Mouse (Mus musculus) heart, postnatal 0 days (tissue): ENCODE measurements around the gene Hivep3. TPM values are rescaled to one million over a fixed set of nuclear protein-coding genes. Genes with fewer than 3 reads are reported as not detected.

ENCODE experiments used
- ATAC-seq: fragments of 200-750 bp; cut with Nextera tagmentation; 2 replicates; pipeline ENCODE4 v1.8.0; 2017; ENCODE audit warnings: low read depth, moderate number of reproducible peaks, moderate library complexity; ENCODE audit not compliant: insufficient read depth
- DNase-seq: peaks from one replicate; pipeline ENCODE4 v3.0.0-alpha.2; 2016; ENCODE audit warnings: low spot score
- H3K27ac ChIP-seq: fragments of 300-500 bp; sonication (generic); 2 replicates; pipeline ENCODE4 v1.5.1; 2014; ENCODE audit warnings: low read depth, mild to moderate bottlenecking
- H3K27me3 ChIP-seq: fragments of 300-500 bp; sonication (generic); 2 replicates; pipeline ENCODE4 v1.6.1; 2014; ENCODE audit warnings: low read length, mixed read lengths; ENCODE audit not compliant: control insufficient read depth, insufficient read depth
- H3K36me3 ChIP-seq: fragments of 300-500 bp; sonication (generic); replicated peaks from 2 replicates; pipeline ENCODE4 v1.6.1; 2014; ENCODE audit warnings: low read length, mixed read lengths; ENCODE audit not compliant: control insufficient read depth, insufficient read depth
- H3K4me1 ChIP-seq: fragments of 300-500 bp; sonication (generic); 2 replicates; pipeline ENCODE4 v1.6.1; 2014; ENCODE audit warnings: antibody characterized with exemption; ENCODE audit not compliant: control insufficient read depth, insufficient read depth
- H3K4me2 ChIP-seq: fragments of 300-500 bp; sonication (generic); 2 replicates; pipeline ENCODE4 v1.6.1; 2014; ENCODE audit warnings: low read depth, mild to moderate bottlenecking, low read length, moderate library complexity
- H3K4me3 ChIP-seq: fragments of 300-500 bp; sonication (generic); 2 replicates; pipeline ENCODE4 v1.5.1; 2014; ENCODE audit warnings: low read depth, low read length
- H3K9ac ChIP-seq: fragments of 300-500 bp; sonication (generic); replicated peaks from 2 replicates; pipeline ENCODE4 v1.6.1; 2014; ENCODE audit warnings: low read depth, low read length, mixed read lengths
- H3K9me3 ChIP-seq: fragments of 300-500 bp; sonication (generic); replicated peaks from 2 replicates; pipeline ENCODE4 v1.6.1; 2016; ENCODE audit warnings: low read length; ENCODE audit not compliant: control insufficient read depth
- CTCF ChIP-seq: IDR thresholded peaks from 2 replicates; pipeline ENCODE4 v1.5.1; 2016; ENCODE audit warnings: antibody characterized with exemption, control low read depth, low read depth
- EP300 ChIP-seq: IDR thresholded peaks from 2 replicates; pipeline ENCODE4 v1.6.1; 2016; ENCODE audit warnings: antibody characterized with exemption, low read depth
- WGBS: fragments of 180-500 bp; shearing (Covaris S2); extraction: QIAGEN DNeasy Blood & Tissue Kit; methylation state at CpG from one replicate; pipeline ENCODE4 v1.1.7; 2014; 5-methylcytosine and 5-hydroxymethylcytosine counted together
- polyA plus RNA-seq: library from polyadenylated mRNA; unstranded; fragments of >200 nt; fragmentation: Nextera tagmentation; extraction: Ambion mirVana; gene quantifications from 2 replicates; pipeline ENCODE4 v1.2.1, GENCODE M21; 2015
- total RNA-seq: library from RNA; depleted of rRNA; stranded (reverse); fragments of >200 nt; gene quantifications from 2 replicates; pipeline ENCODE4 v1.2.3, GENCODE M21; 2014; ENCODE audit warnings: low replicate concordance

The Hivep3 gene
- total and polyA plus RNA-seq, 2 experiments from 2014 or later = 5.8 to 10.4 TPM

DNA sequence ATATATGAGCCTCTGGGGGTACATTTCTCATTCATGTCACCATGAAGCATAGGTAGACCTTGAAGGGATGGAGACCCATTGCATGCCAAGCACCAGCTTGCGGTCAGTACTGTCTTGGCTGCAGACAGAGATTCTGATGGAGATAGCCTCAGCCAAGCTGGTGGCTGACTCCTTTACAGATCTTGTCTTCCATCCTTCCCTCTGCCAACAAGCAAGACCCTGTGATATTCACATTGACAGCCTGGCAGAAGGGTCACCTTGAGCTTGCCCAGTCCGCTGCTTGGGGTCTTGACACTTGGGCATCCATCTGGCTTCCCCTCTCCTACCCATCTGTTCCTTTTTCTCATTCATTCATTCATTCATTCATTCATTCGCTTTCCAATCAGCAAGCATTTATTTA, 133.5 kb downstream of the Hivep3 start:
- H3K27ac ChIP-seq = no peak overlapping the region
- H3K4me1 ChIP-seq = 0 out of 2 replicates have a peak, but pooled peaks cover 6% of the 10 kb centered on the region
- TF ChIP-seq EP300 = no peak
- no peak for TF ChIP-seq CTCF
- H3K9ac ChIP-seq = no peak overlapping the region
- H3K4me2 ChIP-seq = no peak overlapping the region
- WGBS = 86% methylated on average over 3 of the region's 3 CpGs
- H3K36me3 ChIP-seq = no peaks in the 10 kb centered on the region
- H3K27me3 ChIP-seq = no peaks in the 10 kb centered on the region
- no peaks in the 10 kb centered on the region for H3K9me3 ChIP-seq
- ATAC-seq (no peak), DNase-seq (no peak)
- no peak overlapping the region for H3K4me3 ChIP-seq

DNA sequence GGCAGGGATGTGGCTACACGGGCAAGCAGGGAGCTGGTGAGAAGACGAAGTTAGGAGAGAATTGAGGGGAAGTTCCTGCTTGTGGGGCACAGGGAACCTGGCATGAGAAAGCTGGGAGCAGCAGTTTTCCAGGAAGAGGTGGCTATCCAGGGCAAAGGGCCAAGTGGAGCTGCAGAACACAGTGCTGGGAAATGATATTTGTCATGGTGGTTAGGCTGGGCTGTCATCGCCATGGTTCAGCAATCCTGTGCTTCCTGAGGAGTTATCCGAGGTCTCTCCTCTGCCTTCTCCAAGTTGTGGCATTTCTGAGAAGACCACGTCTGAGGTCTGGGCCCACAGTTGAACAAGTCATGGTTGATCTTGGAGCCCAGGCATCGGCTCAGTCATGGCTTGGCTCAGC, 136.8 kb downstream of the Hivep3 start:
- ATAC-seq = no peak
- 0 out of 2 replicates have a peak, but pooled peaks cover 6% of the 10 kb centered on the region for H3K4me1 ChIP-seq
- H3K27ac ChIP-seq = no peak overlapping the region
- DNase-seq = no peak
- no peaks in the 10 kb centered on the region for H3K27me3 ChIP-seq
- 56% methylated on average over 6 of the region's 6 CpGs for WGBS
- no peaks in the 10 kb centered on the region for H3K9me3 ChIP-seq
- H3K9ac ChIP-seq = no peak overlapping the region
- TF ChIP-seq CTCF = no peak
- TF ChIP-seq EP300 = no peak
- no peak overlapping the region for H3K4me2 ChIP-seq
- H3K36me3 ChIP-seq = no peaks in the 10 kb centered on the region
- no peak overlapping the region for H3K4me3 ChIP-seq

- no peak overlapping the region for H3K4me3 ChIP-seq
- H3K9ac ChIP-seq = no peak overlapping the region
- 0 out of 2 replicates have a peak, but pooled peaks cover 6% of the 10 kb centered on the region for H3K4me1 ChIP-seq
- DNase-seq (no peak), ATAC-seq (no peak)
- H3K27ac ChIP-seq = no peak overlapping the region
- H3K36me3 ChIP-seq = no peaks in the 10 kb centered on the region
- TF ChIP-seq EP300 = no peak
- no peak for TF ChIP-seq CTCF
- 90% methylated on average over 2 of the region's 2 CpGs for WGBS
- H3K4me2 ChIP-seq = no peak overlapping the region
- no peaks in the 10 kb centered on the region for H3K9me3 ChIP-seq
- H3K27me3 ChIP-seq = no peaks in the 10 kb centered on the region
Measured at GRCm38 (mm10) chr4:119871441-119871840, 137.9 kb downstream of the Hivep3 start.

DNA sequence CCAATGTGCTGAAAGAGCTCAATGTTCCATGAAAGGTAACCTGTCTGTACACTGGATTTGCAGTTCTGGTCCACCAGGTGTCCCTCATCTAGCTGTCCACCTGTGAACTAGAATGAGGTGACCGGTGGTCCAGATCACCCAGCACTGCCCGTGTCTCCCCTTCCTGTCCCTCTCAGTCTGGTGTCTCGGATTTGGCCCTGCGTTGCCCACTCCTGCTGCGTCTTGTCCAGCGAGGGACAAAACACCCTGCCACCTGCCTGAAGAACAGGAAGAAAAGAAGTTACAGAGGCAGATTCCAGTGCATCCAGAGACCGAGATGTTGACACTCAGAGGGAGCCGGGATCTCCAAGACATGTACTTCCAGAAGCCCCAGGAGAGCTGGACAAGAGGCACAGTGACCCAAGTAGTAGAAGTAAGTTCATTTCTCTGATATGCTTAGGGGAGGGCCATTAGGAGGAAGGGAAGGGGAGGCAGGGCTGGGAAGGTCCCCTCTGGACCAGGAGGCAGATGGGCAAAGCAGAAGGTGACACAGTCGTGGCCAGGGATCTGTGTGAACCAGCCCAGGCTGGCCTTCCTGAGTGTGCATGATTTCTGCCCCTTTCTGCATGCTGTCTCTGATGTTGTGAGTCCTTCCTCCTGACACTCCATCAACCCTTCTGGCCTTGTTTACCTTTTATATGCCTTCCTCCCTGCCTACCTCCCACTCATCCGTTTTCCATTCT, 138.4 kb downstream of the Hivep3 start:
- WGBS = 83% methylated on average over 10 of the region's 10 CpGs
- H3K9me3 ChIP-seq = no peaks in the 10 kb centered on the region

GRCm38 (mm10) chr4:119873935-119874334, 140.4 kb downstream of the Hivep3 start:
- 0 out of 2 replicates have a peak, but pooled peaks cover 6% of the 10 kb centered on the region for H3K4me1 ChIP-seq
- no peaks in the 10 kb centered on the region for H3K27me3 ChIP-seq
- DNase-seq (no peak), ATAC-seq (no peak)
- H3K9me3 ChIP-seq = no peaks in the 10 kb centered on the region
- TF ChIP-seq EP300 = no peak
- TF ChIP-seq CTCF = no peak
- no peak overlapping the region for H3K27ac ChIP-seq
- H3K36me3 ChIP-seq = no peaks in the 10 kb centered on the region
- no peak overlapping the region for H3K9ac ChIP-seq
- WGBS = 76% methylated on average over 6 of the region's 6 CpGs
- no peak overlapping the region for H3K4me3 ChIP-seq
- no peak overlapping the region for H3K4me2 ChIP-seq

More for the DNA sequence above, 138.4 kb downstream of the Hivep3 start:
- Histone ChIP-seq H3K4me2 (no peak overlapping the region), H3K27ac (no peak overlapping the region), H3K9ac (no peak overlapping the region), H3K4me1 (0 out of 2 replicates have a peak, but pooled peaks cover 6% of the 10 kb centered on the region), H3K36me3 (no peaks in the 10 kb centered on the region), H3K4me3 (no peak overlapping the region), H3K27me3 (no peaks in the 10 kb centered on the region)
- ATAC-seq (no peak), DNase-seq (no peak)
- no peak for TF ChIP-seq CTCF
- no peak for TF ChIP-seq EP300

GRCm38 (mm10) chr4:119875592-119875991, 142.0 kb downstream of the Hivep3 start:
- H3K27ac ChIP-seq = no peak overlapping the region
- H3K36me3 ChIP-seq = no peaks in the 10 kb centered on the region
- WGBS = 89% methylated on average over 2 of the region's 2 CpGs
- H3K9me3 ChIP-seq = no peaks in the 10 kb centered on the region
- H3K9ac ChIP-seq = no peak overlapping the region
- DNase-seq = no peak
- TF ChIP-seq EP300 = no peak
- 0 out of 2 replicates have a peak, but pooled peaks cover 1% of the 10 kb centered on the region for H3K27me3 ChIP-seq
- H3K4me2 ChIP-seq = no peak overlapping the region
- H3K4me1 ChIP-seq = 0 out of 2 replicates have a peak, but pooled peaks cover under 1% of the 10 kb centered on the region
- no peak for ATAC-seq
- no peak overlapping the region for H3K4me3 ChIP-seq
